Mouse (Mus musculus): ENCODE data around the gene Ptprf. TPM values are rescaled to one million over a fixed set of nuclear protein-coding genes. Genes with fewer than 3 reads are reported as not detected.
A peak's percentile ranks its signal among the peaks of the same experiment; 100 is the strongest.

Gene Ptprf
- total RNA-seq, 2 experiments from 2014 or later: 13.0 to 16.4 TPM

DNA sequence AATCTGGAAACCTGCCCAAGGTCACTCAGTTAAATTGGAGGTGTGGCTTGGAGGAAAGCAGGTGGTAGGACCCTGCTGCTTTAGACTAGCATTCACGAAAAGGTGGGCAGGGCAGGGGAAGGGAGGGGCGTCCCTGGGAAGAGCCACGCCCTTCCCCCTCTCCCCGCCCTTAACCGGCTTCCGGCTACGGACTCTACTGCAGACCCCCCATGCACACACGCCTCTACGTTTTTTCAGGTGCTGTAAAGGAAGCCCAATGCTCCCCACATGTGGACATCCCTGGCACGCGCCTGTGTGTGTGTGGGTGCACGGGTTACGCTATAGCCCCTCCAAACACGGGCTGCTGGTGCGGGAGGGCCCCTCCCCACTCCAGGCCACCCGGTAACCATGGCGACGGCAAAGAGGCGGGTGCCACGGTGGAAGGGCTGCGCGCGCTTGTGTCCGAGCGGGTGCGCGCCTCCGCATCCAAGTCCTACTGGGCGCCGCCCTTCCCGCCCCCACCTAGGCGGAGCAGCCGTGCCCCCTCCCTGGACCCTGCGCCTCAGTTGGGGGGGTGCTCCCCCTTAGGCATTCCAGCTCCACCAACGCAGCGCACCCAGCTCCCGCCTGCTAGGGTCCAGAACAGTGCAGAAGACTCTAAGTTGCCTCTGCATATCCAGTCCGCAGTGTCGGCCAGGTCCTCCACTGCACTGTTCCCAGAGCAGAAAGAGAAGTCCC, 30.5 kb downstream of the Ptprf start:
- intact Hi-C loops (cut with DNase I): no loop called here
- peak; percentile 65 to 73 for DNase-seq

- intact Hi-C loops (cut with DNase I): loop anchor here (5.0 kb wide), 1 partner anchor 43 kb away; no protein-coding TSS in a partner anchor
- no peak for DNase-seq
Observed at GRCm38 (mm10) chr4:118259782-118260463, 31.3 kb downstream of the Ptprf start.

DNA sequence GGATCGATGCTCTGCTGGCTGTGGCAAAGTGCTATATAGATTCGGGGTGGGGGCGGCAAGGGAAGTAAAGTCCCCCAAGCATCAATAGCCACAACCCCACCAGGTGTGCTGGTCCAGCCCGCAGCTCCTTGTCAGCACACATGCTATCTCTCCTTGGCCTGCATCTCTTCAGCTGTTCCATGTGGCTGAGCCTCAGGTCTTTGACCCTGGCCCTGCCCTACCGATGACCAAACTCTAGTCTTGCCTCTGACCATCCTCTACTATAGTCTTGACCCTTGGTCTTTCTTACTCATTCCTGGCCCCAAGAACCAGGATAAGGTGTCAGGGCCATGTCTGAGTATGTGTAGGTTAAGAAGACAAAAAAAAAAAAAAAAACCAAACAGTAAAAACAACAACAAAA, 33.2 kb downstream of the Ptprf start:
- DNase-seq: no peak
- intact Hi-C loops (cut with DNase I): loop anchor here (2.0 to 5.0 kb wide), 2 partner anchors 19 to 41 kb away; no protein-coding TSS in a partner anchor

DNA sequence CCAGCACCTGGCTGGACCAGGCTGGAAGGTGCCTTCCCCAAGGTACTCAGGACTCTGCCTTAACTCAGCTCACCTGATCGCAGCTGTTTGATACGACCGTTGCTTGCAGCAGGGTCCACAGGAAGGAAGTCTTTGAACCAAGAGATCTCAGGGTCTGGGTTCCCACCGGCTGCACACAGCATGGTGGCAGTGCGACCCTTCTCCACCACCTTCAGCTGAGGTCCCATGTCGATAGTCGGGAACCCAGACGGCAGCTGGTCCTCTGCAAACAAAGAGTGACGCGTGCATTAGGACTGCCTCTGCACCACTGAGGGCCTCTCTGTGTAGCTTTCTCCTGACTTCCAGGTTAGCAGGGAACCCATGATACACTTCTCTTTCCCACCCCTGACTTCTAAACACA, 33.8 kb downstream of the Ptprf start:
- intact Hi-C loops (cut with DNase I): loop anchor here (2.0 to 5.0 kb wide), 2 partner anchors 19 to 40 kb away; no protein-coding TSS in a partner anchor

DNA sequence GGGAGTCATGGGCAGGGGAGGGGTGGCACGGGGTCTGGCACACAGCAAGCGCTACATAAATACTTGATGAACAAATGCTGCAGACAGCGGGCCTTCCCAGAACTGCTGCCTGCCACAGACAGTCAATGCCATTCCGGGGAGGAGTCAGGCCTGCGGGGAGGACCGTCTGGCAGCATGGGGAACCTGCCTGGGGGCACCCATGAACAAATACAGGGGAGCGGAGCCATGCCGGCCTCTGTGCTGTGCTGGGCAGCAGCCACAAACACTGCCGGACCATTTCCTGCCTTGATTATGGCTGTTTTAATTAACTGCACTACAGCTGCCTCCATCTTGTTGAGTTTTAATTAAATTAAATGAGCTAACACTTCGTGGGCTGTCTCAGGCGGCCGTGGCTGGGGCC, 35.0 kb downstream of the Ptprf start:
- DNase-seq: no peak
- intact Hi-C loops (cut with DNase I): loop anchor here (2.0 to 5.0 kb wide), 2 partner anchors 21 to 39 kb away; no protein-coding TSS in a partner anchor

More for the DNA sequence above, 33.8 kb downstream of the Ptprf start:
- no peak for DNase-seq

DNA sequence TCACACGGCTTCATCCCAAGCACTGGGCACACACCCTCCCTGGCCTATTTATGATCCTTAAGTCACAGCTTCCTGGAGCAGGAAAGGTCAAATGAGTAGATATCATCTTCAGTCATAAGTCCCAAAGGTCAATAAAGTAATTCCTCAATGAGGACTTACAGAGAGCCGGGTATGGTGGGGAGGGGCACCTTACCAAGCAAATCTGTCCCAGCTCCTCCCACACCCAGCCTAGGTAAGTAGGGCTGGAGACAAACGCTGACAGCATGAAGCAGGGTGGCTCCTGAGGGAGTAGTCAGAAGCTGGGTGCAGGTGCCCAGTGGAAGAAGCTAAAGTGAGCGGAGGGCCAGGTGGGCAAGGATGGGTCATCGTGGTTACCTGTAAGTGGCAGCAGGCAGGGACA, 36.3 kb downstream of the Ptprf start:
- no peak for DNase-seq
- intact Hi-C loops (cut with DNase I): loop anchor here (5.0 kb wide), 1 partner anchor 38 kb away; no protein-coding TSS in a partner anchor

GRCm38 (mm10) chr4:118247323-118247722, 43.9 kb downstream of the Ptprf start:
- peak; percentile 26 to 29 for DNase-seq
- intact Hi-C loops (cut with DNase I): no loop called here

- peak; percentile 21 to 24 for DNase-seq
- intact Hi-C loops (cut with DNase I): no loop called here
Observed at GRCm38 (mm10) chr4:118245847-118246246, 45.4 kb downstream of the Ptprf start.

DNA sequence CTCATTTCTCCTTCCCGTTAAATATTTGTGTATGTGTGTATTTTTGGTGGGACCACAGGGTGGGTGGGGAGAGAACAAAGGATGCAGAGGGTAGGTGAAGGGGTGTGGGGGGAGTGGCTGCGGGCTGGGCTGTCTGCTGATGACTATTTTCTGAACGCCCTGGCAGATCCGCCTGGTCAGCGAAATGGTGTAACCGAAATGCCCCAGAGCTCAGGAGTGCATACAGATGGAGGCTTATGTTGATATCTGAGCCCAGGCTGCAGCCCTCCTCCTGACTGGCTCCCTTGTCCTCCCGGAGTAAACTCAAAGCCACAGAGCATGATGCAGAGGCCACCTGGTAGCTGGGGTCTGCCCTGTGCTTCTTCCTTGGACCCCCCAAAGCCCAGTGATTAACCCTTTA, 47.4 kb downstream of the Ptprf start:
- no peak for DNase-seq
- intact Hi-C loops (cut with DNase I): no loop called here

DNA sequence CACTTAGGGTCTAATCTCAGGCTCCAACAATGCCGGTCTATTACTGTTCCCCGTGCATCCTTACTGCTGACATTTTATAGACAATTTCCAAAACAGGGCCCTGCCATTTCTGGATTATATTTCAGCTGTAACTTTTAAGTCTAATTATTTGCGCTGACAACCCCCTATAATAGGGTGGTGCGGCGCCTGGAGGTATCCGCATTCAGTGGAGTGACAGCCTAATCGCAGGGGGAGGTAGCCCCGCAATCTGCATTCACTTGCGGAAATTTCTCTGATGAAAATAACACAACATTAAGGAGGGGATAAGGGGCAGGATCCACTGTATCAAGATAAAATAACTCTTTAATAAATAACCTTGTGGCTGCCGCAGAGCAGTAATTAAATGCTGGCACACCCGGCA, 47.9 kb downstream of the Ptprf start:
- no peak for DNase-seq
- intact Hi-C loops (cut with DNase I): no loop called here

DNA sequence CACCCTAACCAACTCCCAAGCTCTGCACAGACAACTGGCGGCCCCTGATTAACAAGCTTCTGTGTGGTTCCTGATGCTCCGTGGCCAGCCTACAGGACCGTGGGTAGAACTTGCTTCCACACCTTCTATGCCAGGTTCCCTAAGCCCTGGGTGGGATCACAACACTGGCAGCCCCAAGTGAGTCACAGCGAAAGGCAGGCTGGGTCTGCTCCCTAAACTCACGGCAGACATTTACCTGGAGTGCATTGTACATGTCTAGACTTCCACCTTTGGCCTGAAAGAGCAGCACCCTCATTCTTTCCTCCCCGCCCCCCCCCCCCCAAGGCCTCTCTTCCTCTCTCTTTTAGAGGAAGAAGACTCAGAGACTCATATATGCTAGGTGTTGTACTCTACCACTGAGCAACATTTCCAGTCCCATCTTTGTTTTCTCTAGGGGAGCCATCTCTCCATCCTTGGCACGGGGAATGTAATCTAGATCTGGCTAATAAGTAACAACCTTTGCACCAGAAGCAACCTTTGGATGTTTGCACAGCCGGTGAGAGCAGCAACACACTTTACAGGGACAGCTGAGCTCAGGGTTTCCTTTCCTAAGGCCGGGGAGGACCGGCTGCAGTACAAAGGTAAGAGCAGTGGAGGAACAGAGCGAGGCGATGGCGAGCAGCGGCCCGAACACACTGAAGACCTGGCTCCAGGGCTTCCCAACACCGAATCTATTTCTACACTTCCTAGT, 51.1 kb downstream of the Ptprf start:
- intact Hi-C loops (cut with DNase I): no loop called here
- no peak for DNase-seq

DNA sequence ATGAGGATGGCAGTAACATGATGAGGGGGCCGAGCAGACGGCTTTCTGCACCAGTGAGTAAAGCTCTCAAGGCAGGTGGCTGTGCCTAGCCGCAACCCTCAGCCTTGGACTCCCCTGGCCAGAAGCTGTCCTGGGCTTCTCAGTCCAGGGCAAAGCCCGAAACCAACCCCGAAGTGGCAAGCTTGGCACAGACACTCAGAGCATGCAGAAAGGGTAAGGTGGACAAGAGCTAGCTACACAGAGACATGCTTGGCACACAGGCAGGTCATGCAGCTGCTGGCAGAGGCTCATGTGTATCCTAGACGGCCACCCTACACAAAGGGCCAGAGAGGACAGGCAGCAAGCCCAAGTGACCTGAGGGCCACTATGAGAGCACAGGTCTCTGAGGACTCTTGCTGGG, 52.5 kb downstream of the Ptprf start:
- intact Hi-C loops (cut with DNase I): no loop called here
- no peak for DNase-seq

DNA sequence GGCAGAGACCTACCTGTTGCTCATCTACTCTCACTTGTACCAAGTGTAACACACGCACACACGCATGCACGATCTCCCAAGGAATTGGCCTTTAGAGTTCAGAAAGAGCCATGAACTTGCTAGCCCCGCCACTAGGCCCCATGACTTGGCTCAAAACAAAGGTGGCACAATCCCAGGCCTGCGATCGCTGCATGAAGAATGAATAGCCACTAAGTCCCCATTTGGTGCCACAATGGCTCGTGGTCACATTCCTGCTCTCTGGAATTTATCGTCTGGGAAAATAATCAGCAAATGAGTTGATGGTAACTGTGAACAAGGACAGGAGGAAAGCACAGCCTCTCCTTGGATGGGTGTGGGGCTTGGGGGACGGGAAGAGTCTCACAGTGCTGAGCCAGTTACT, 54.3 kb downstream of the Ptprf start:
- intact Hi-C loops (cut with DNase I): no loop called here
- peak in 1 of 2 experiments; percentile 28 for DNase-seq

DNA sequence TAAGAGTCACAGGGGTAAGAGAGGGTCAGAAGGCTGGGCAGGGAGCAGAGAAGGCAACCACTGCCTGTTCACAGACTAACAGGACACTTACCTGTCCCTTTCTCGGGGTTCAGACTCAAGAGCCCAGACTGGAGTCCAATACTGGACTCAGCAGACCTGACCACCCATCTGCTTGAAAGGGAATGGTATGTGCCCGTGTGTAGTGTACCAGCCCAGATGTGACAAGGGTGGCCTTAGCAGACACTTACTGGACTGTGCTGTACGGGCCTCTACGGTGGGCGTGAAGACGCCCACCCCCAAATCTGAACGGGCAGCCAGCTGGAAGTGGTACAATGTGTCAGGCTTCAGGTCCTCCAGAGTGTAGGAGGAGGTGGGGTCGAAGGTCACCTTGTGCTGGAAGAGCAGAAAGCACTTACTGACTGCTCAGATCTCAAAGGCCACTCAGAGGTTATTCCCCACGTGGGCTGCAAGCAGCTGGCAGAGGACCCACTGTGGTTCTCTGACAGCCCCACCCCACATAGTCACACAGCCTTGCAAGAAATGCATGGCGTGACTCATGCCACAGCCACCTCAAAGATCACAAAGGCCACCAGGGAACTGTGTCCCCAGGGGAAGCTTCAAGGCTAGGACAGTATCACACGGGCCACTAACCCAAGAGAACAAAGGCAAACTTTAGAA, 56.4 kb downstream of the Ptprf start:
- intact Hi-C loops (cut with DNase I): no loop called here
- no peak for DNase-seq

GRCm38 (mm10) chr4:118233886-118234285, 57.3 kb downstream of the Ptprf start:
- DNase-seq: no peak
- intact Hi-C loops (cut with DNase I): no loop called here

DNA sequence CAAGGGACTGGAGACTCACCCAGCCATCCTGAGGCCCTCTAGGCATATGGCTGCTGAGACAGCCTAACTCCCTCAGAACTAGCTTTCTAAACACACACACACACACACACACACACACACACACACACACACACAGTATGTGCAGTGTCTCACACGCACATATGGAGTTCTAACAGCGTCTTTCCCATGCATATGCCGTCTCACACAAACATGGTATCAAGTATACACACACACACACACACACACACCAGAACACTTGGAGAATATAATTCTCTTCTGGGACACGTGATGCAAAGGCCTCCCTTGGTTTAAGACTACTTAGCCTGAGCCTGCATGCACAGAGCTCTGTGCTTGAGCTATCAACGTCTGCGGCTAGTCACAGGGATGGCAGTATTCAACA, 59.3 kb downstream of the Ptprf start:
- intact Hi-C loops (cut with DNase I): no loop called here
- DNase-seq: no peak

DNA sequence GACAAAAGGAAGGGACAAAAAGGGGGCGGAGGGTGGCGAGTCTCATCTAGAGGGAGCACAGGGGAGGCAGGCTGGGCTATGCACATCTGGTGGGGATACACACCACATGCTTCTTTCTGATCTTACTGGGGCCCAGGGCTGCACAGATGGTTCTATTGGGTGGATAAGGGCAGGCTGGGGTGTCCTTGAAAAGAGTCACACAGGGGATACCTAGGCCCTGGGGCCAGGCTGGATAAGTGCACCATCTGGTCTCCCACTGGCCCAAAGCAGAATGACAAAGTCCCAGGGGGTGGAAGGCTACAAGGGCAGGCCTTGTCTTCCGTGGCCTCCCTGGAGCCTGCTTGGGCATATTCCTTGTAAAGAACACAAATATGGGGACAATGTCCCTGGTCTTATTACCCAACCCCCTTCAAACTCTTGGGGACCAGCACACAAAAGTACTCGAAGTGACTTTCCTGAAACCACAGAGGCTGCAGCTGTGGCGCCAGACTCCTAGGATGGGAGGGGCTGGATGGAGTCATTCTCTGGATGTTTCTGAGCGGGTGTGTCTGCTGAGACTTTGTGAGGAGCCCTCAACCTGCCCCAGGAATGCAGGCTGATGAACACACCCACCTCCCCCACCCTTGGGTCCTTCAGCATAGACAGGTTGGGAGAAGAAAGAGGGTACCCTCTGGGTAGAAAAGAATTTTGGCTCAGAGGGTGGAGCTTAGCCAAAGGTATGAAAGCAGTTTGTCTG, 62.0 kb downstream of the Ptprf start:
- DNase-seq: no peak
- intact Hi-C loops (cut with DNase I): no loop called here

DNA sequence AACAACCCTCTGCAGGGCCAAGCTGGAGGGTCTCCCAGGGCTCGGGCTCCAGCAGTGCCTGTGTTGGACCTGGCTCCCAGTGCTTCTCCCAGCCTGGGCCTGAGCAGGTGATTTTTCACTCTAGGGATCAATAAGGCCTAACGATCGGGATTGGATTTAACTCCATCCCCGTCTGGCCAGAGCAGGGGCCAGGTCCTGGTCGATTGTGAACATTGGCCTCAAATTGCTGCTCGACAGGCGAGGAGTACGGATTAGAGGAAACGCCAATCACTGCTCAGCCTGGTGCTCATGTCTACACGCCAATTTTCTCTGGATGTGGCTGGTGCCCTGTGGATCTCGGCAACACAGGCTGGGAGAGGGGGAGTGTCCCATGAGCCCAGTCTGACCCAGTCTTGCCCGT, 63.8 kb downstream of the Ptprf start:
- no peak for DNase-seq
- intact Hi-C loops (cut with DNase I): no loop called here

GRCm38 (mm10) chr4:118221261-118221660, 69.9 kb downstream of the Ptprf start:
- DNase-seq: no peak
- intact Hi-C loops (cut with DNase I): no loop called here

DNA sequence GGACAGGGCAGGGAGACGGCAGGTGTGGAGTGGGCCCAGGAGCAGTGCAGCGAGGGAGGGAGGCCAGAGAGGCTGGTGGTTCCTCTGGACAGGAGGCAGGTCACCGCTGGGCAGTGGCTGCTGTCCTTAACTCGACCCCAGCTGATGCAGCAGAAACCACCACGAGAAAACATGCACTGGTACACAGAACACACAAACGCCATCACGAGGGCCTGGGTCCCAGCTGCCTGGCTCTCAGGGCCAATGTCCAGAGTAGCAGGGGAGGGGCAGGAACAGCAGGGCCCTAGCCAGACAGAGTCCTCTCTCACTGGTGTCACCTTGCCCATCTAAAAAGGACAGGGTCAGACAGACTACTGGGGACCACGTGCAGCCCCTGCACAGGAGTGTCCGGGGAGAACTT, 70.4 kb downstream of the Ptprf start:
- no peak for DNase-seq
- intact Hi-C loops (cut with DNase I): no loop called here

Measured in heart, postnatal 14 days (tissue).